Mouse (Mus musculus): Measurements from ENCODE around the gene Mmp2. TPM values are rescaled to one million over a fixed set of nuclear protein-coding genes. Genes with fewer than 3 reads are reported as not detected.

Gene Mmp2
- total and polyA plus RNA-seq, 3 experiments, result not detected

DNA sequence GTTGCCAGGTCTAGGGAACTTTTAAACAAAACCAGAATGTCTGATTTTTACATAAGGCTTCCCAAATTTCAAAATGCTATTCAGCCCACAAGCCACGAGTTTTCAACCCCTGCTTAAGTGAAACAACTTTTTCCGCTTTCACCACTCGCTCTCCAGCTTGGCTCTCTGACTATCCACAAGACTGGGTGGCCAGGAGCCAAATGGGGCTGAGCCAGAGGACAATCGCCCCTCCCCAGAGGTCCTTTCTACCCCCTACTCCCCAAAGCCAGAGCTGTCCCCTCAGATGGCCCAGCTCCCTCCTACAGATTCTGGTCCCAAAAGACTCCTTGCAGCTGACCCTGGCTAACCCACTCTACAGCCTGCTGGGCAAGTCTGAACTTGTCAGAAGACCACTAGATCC is 1.1 kb upstream of the Mmp2 start:
- in situ Hi-C loops (cut with MboI; ENCODE audit: low pct_ligation_motif_present, low pct_unique_long_range_greater_than_20kb, low sequenced_read_pairs) (no loop called here), dilution Hi-C loops (cut with MboI; ENCODE audit: extremely low pct_ligation_motif_present, extremely low pct_unique_long_range_greater_than_20kb, low sequenced_read_pairs) (no loop called here)
- Histone ChIP-seq H3K27ac (ENCODE audit: insufficient read depth, low read depth) (no peak overlapping the region), H3K9me3 (replicated peaks; ENCODE audit: low read length) (peaks cover 78% of the 10 kb centered on the region), H3K27me3 (replicated peaks) (no peaks in the 10 kb centered on the region), H3K36me3 (replicated peaks in 1 of 2; ENCODE audit: control insufficient read depth in 1 of 2, insufficient read depth in 1 of 2, low read length in 1 of 2) (no peaks in the 10 kb centered on the region), H3K4me2 (ENCODE audit: insufficient read depth, low read depth, poor library complexity, severe bottlenecking) (no peak overlapping the region), H3K4me3 (replicated peaks in 1 of 3; ENCODE audit: low read depth in 2 of 3, low read length in 2 of 3, poor library complexity in 1 of 3) (no peak overlapping the region), H3K79me2 (replicated peaks; ENCODE audit: control insufficient read depth, extremely low read depth, insufficient read depth, poor library complexity, severe bottlenecking) (no peaks in the 10 kb centered on the region), H3K9ac (ENCODE audit: insufficient read depth, low read depth) (no peak overlapping the region), H3K4me1 (ENCODE audit: control insufficient read depth in 1 of 2, insufficient read depth in 2 of 2) (no peaks in the 10 kb centered on the region)
- DNase-seq (ENCODE audit: extremely low read depth), result no peak
- TF ChIP-seq ETS1 (conservative IDR thresholded peaks at IDR 0.05; ENCODE audit: low read depth, low read length) (no peak), POLR2A (IDR thresholded peaks at IDR 0.05; ENCODE audit: low read depth, low read length) (no peak), ELF1 (IDR thresholded peaks at IDR 0.05; ENCODE audit: low read depth, low read length) (no peak)

DNA sequence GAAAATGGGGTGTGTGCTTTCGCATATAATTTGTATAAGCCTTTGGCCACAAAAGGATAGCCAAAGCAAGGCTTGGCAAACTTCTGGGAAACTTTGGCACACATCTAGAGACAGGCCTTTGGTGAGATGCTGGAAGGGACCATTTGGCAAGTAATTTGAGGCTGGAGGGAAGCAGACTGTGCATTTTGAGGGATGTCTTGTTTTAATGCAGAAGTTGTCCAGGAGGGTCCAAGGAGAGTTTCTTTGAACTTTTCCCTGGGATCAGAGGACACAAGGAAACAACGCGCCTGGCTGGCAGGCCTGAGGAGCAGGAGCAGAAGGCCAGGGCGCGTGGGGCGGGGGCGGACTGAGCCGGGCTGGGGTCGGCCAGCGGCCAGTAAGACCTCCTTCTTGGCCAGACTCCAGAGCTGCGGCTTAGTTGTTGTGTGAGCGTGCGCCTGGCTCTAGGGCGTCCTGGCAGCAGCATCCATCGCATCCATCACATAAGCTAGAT is 1.2 kb downstream of the Mmp2 start:
- DNase-seq (ENCODE audit: extremely low read depth), result no peak
- dilution Hi-C loops (cut with MboI; ENCODE audit: extremely low pct_ligation_motif_present, extremely low pct_unique_long_range_greater_than_20kb, low sequenced_read_pairs), result no loop called here

GRCm38 (mm10) chr8:92834065-92834731 is 7.1 kb downstream of the Mmp2 start:
- Histone ChIP-seq H3K36me3 (replicated peaks in 1 of 2; ENCODE audit: control insufficient read depth in 1 of 2, insufficient read depth in 1 of 2, low read length in 1 of 2) (no peaks in the 10 kb centered on the region), H3K27ac (ENCODE audit: insufficient read depth, low read depth) (no peak overlapping the region), H3K9me3 (replicated peaks; ENCODE audit: low read length) (peaks cover 88% of the 10 kb centered on the region), H3K4me2 (ENCODE audit: insufficient read depth, low read depth, poor library complexity, severe bottlenecking) (no peak overlapping the region), H3K9ac (ENCODE audit: insufficient read depth, low read depth) (no peak overlapping the region), H3K4me1 (ENCODE audit: control insufficient read depth in 1 of 2, insufficient read depth in 2 of 2) (no peaks in the 10 kb centered on the region), H3K4me3 (replicated peaks in 1 of 3; ENCODE audit: low read depth in 2 of 3, low read length in 2 of 3, poor library complexity in 1 of 3) (no peak overlapping the region), H3K27me3 (replicated peaks) (no peaks in the 10 kb centered on the region), H3K79me2 (replicated peaks; ENCODE audit: control insufficient read depth, extremely low read depth, insufficient read depth, poor library complexity, severe bottlenecking) (no peaks in the 10 kb centered on the region)
- dilution Hi-C loops (cut with MboI; ENCODE audit: extremely low pct_ligation_motif_present, extremely low pct_unique_long_range_greater_than_20kb, low sequenced_read_pairs), result no loop called here
- no peak for TF ChIP-seq MXI1 (IDR thresholded peaks at IDR 0.05; ENCODE audit: low read depth, low read length)
- no peak for TF ChIP-seq ZC3H11A (IDR thresholded peaks at IDR 0.05; ENCODE audit: low read depth, low read length)
- TF ChIP-seq ZMIZ1 (IDR thresholded peaks at IDR 0.05; ENCODE audit: low read depth, low read length), result no peak
- TF ChIP-seq SIN3A (IDR thresholded peaks at IDR 0.05; ENCODE audit: low read length), result no peak
- no peak for TF ChIP-seq HCFC1 (IDR thresholded peaks at IDR 0.05; ENCODE audit: low read depth, low read length)
- TF ChIP-seq MYC (IDR thresholded peaks at IDR 0.05; ENCODE audit: low read depth, low read length), result no peak
- TF ChIP-seq MAFK (IDR thresholded peaks at IDR 0.05; ENCODE audit: insufficient replicate concordance, low read length), result no peak
- no peak for TF ChIP-seq RCOR1 (conservative IDR thresholded peaks at IDR 0.05; ENCODE audit: low read depth, low read length)
- in situ Hi-C loops (cut with MboI; ENCODE audit: low pct_ligation_motif_present, low pct_unique_long_range_greater_than_20kb, low sequenced_read_pairs), result no loop called here
- no peak for DNase-seq (ENCODE audit: extremely low read depth)

More for the DNA sequence above, 1.2 kb downstream of the Mmp2 start:
- H3K27me3 ChIP-seq (replicated peaks), result no peaks in the 10 kb centered on the region
- H3K4me3 ChIP-seq (replicated peaks in 1 of 3; ENCODE audit: low read depth in 2 of 3, low read length in 2 of 3, poor library complexity in 1 of 3), result no peak overlapping the region
- no peak overlapping the region for H3K9ac ChIP-seq (ENCODE audit: insufficient read depth, low read depth)
- H3K79me2 ChIP-seq (replicated peaks; ENCODE audit: control insufficient read depth, extremely low read depth, insufficient read depth, poor library complexity, severe bottlenecking), result no peaks in the 10 kb centered on the region
- no peaks in the 10 kb centered on the region for H3K36me3 ChIP-seq (replicated peaks in 1 of 2; ENCODE audit: control insufficient read depth in 1 of 2, insufficient read depth in 1 of 2, low read length in 1 of 2)
- no peaks in the 10 kb centered on the region for H3K4me1 ChIP-seq (ENCODE audit: control insufficient read depth in 1 of 2, insufficient read depth in 2 of 2)
- no peak overlapping the region for H3K27ac ChIP-seq (ENCODE audit: insufficient read depth, low read depth)
- peaks cover 83% of the 10 kb centered on the region for H3K9me3 ChIP-seq (replicated peaks; ENCODE audit: low read length)
- in situ Hi-C loops (cut with MboI; ENCODE audit: low pct_ligation_motif_present, low pct_unique_long_range_greater_than_20kb, low sequenced_read_pairs), result no loop called here
- H3K4me2 ChIP-seq (ENCODE audit: insufficient read depth, low read depth, poor library complexity, severe bottlenecking), result no peak overlapping the region
- TF ChIP-seq ZC3H11A (IDR thresholded peaks at IDR 0.05; ENCODE audit: low read depth, low read length) (no peak), ELF1 (IDR thresholded peaks at IDR 0.05; ENCODE audit: low read depth, low read length) (no peak), MAX (IDR thresholded peaks at IDR 0.05; ENCODE audit: low read length) (no peak), JUND (conservative IDR thresholded peaks at IDR 0.05; ENCODE audit: low read depth, low read length) (no peak), KAT2A (IDR thresholded peaks at IDR 0.05; ENCODE audit: insufficient replicate concordance, low read length) (no peak), RAD21 (IDR thresholded peaks at IDR 0.05; ENCODE audit: low read depth, low read length) (no peak), CHD2 (IDR thresholded peaks at IDR 0.05; ENCODE audit: low read length) (no peak), NELFE (IDR thresholded peaks at IDR 0.05; ENCODE audit: low read depth, low read length) (no peak), ZKSCAN1 (IDR thresholded peaks at IDR 0.05; ENCODE audit: borderline replicate concordance, low read depth, low read length) (no peak), PAX5 (IDR thresholded peaks at IDR 0.05; ENCODE audit: low read length) (no peak), E2F4 (IDR thresholded peaks at IDR 0.05; ENCODE audit: insufficient replicate concordance, low read depth, low read length) (no peak), UBTF (IDR thresholded peaks at IDR 0.05; ENCODE audit: low read depth, low read length) (no peak), TCF12 (IDR thresholded peaks at IDR 0.05; ENCODE audit: low read depth, low read length) (no peak), USF1 (IDR thresholded peaks at IDR 0.05; ENCODE audit: low read depth, low read length) (no peak), ZNF384 (IDR thresholded peaks at IDR 0.05; ENCODE audit: low read depth, low read length) (no peak), CHD1 (IDR thresholded peaks at IDR 0.05; ENCODE audit: low read depth, low read length) (no peak), POLR2AphosphoS2 (IDR thresholded peaks at IDR 0.05; ENCODE audit: low read depth, low read length) (no peak), IRF4 (IDR thresholded peaks at IDR 0.05; ENCODE audit: low read depth, low read length) (no peak), NRF1 (IDR thresholded peaks at IDR 0.05; ENCODE audit: low read depth, low read length) (no peak), POLR2A (IDR thresholded peaks at IDR 0.05; ENCODE audit: low read depth, low read length) (no peak)

Measured in CH12.LX (cell line).